Mouse (Mus musculus) liver, embryonic 13.5 days (tissue): ENCODE results near the gene Ferd3l. TPM values are rescaled to one million over a fixed set of nuclear protein-coding genes. Genes with fewer than 3 reads are reported as not detected.

Experiments
- ATAC-seq: fragments of 200-750 bp; cut with Nextera tagmentation; 2 replicates; pipeline ENCODE4 v1.8.0; 2017; ENCODE audit warnings: low read depth, mild to moderate bottlenecking, moderate number of reproducible peaks, moderate library complexity
- DNase-seq: peaks from one replicate; pipeline ENCODE4 v3.0.0; 2022
- H3K27ac ChIP-seq: fragments of 300-500 bp; sonication (generic); 2 replicates; pipeline ENCODE4 v1.5.1; 2015; ENCODE audit warnings: moderate library complexity, mild to moderate bottlenecking, inconsistent platforms
- H3K27me3 ChIP-seq: fragments of 300-500 bp; sonication (generic); 2 replicates; pipeline ENCODE4 v1.6.1; 2015; ENCODE audit warnings: mild to moderate bottlenecking, inconsistent platforms
- H3K36me3 ChIP-seq: fragments of 300-500 bp; sonication (generic); 2 replicates; pipeline ENCODE4 v1.6.1; 2015; ENCODE audit warnings: mild to moderate bottlenecking, inconsistent platforms
- H3K4me1 ChIP-seq: fragments of 300-500 bp; sonication (generic); replicated peaks from 2 replicates; pipeline ENCODE4 v1.6.1; 2015; ENCODE audit warnings: inconsistent platforms
- H3K4me2 ChIP-seq: fragments of 300-500 bp; sonication (generic); 2 replicates; pipeline ENCODE4 v1.6.1; 2015; ENCODE audit warnings: inconsistent platforms, mild to moderate bottlenecking, moderate library complexity
- H3K4me3 ChIP-seq: fragments of 300-500 bp; sonication (generic); replicated peaks from 2 replicates; pipeline ENCODE4 v1.5.1; 2015; ENCODE audit warnings: mild to moderate bottlenecking, inconsistent platforms
- H3K9ac ChIP-seq: fragments of 300-500 bp; sonication (generic); 2 replicates; pipeline ENCODE4 v1.6.1; 2015; ENCODE audit warnings: mild to moderate bottlenecking, inconsistent platforms
- H3K9me3 ChIP-seq: fragments of 300-500 bp; sonication (generic); replicated peaks from 2 replicates; pipeline ENCODE4 v1.6.1; 2016; ENCODE audit warnings: inconsistent platforms
- WGBS: fragments of 180-500 bp; shearing (Covaris S2); methylation state at CpG from one replicate; pipeline ENCODE4 v1.1.7; 2015; ENCODE audit not compliant: insufficient replicate concordance; 5-methylcytosine and 5-hydroxymethylcytosine counted together
- polyA plus RNA-seq: library from polyadenylated mRNA; unstranded; fragments of >200 nt; fragmentation: Nextera tagmentation; extraction: Ambion mirVana; gene quantifications from 2 replicates; pipeline ENCODE4 v1.2.1, GENCODE M21; 2015

The Ferd3l gene
- polyA plus RNA-seq, 1 experiment from 2014 or later: not detected

DNA sequence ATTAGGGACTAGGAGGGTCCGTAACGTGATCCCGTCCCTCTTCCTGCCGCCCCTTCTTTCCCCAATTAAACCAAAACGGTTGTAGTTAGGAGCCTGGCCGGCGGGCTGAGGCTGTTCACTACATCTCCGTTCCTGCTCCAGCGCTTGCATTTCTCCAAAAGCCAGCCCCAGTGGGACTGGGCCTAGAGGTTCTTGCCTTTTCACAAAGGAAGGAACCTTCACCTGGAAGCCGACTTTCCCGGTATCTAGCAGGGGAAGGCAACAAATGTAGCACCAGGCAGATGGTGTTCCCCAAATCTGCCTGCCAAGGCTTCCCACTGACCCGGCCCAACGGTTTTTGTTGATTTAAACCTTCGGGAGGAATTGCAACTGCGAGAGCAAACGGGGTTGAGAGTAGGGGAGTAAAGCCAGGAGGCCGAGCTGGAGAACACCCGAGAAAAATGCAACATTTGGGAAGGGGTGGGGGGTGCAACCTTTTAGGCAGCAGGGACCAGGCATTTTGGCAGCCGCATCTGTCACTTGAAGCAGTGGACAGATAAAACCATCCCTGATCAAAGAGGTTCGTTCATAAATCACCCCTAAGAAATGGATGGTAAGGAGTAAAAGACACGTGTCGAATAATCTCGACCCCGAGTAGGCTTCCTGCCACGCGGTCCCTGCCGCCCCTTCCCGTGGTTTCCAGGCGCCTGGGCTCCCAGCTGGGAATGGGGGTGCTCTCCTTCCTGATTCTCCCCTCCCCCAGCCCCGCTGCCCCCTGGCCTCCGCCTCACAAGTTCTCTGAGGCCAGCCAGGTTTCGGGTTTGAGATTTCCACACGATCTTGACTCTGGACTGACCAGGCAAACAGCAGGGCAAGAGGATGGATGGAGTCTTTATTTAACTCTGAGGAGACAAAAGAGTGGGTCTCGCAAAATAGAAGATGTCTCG lies 38.5 kb downstream of the Ferd3l start:
- Histone ChIP-seq H3K9me3 (no peaks in the 10 kb centered on the region), H3K4me2 (peak overlapping the region; percentile 2; the same call in 1 of the 2 replicates), H3K27ac (no peak overlapping the region), H3K4me3 (no peak overlapping the region), H3K27me3 (peaks cover 90% of the 10 kb centered on the region), H3K4me1 (no peaks in the 10 kb centered on the region), H3K36me3 (no peaks in the 10 kb centered on the region), H3K9ac (no peak overlapping the region)
- ATAC-seq (no peak), DNase-seq (no peak)
- WGBS: 2% methylated on average over 35 of the region's 35 CpGs

DNA sequence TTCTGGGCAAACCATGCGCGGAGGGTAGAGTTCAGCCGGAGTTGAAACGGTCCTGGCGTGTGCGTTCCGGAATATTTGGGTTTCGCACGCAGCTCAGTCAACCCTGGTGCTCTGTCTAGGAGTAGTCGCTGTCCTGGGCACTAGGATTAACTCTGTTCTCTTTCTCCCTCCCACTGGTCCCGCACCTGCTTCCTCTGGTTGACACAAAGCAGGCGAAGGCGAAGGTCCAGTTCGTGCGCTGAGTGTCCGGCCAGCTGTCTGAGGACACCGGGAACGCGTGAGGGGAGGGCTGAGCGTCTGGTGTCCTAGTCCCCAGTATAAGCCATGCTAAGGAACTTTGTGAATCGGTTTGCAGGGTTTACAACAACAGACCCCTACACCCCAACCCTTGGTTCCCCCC lies 39.3 kb downstream of the Ferd3l start:
- ATAC-seq: no peak
- H3K9me3 ChIP-seq: no peaks in the 10 kb centered on the region
- H3K4me2 ChIP-seq: peak overlapping the region; percentile 2; the same call in 1 of the 2 replicates
- H3K27ac ChIP-seq: no peak overlapping the region
- H3K27me3 ChIP-seq: peaks cover 82% of the 10 kb centered on the region
- 2% methylated on average over 21 of the region's 21 CpGs for WGBS
- no peaks in the 10 kb centered on the region for H3K4me1 ChIP-seq
- no peak overlapping the region for H3K4me3 ChIP-seq
- H3K36me3 ChIP-seq: no peaks in the 10 kb centered on the region
- H3K9ac ChIP-seq: no peak overlapping the region
- DNase-seq: no peak

DNA sequence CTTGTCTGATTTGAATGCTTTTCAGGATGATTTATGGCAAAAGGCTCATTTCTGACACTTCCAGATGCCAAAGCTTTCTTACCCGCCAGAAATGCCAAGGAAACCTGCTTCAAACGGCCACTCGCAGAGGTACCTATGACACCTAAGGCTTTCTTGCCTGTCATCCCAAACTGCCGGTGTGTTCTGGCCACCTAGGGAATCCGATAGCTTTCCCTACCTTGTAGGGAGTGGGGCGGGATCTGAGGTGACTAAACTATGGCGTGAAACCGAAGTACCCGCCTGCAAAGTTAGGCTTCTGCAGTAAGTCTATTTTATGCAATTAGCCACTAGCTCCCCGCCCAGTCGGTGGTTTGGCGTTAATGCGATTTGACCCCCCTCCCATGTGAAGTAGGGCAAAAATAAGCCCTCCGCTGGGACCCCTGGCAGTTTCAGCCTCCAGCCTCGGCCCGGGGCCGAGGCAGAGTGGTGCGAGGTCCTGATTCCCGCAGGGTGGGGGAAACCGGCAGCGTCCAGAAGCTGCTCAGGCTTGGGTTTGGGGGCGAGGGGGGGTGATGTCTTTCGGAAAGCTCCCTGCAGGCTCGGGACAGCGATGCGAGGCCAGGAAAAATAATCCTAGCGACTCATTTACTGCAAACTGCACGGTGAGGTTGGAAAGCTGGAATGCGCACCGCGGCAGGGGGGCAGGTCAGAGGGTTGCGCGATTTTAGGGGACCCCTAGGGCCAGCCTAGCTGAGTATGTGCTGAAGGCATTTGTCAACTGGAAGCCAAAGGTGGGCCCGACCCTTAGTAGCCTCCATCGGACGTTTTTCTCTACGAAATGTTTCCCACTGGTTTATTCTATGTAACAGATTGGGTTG lies 40.0 kb downstream of the Ferd3l start:
- WGBS: 3% methylated on average over 37 of the region's 37 CpGs
- ATAC-seq: no peak
- Histone ChIP-seq H3K4me3 (no peak overlapping the region), H3K36me3 (no peaks in the 10 kb centered on the region), H3K27ac (no peak overlapping the region), H3K4me2 (no peak overlapping the region), H3K4me1 (no peaks in the 10 kb centered on the region), H3K9me3 (no peaks in the 10 kb centered on the region), H3K27me3 (peaks cover 75% of the 10 kb centered on the region), H3K9ac (no peak overlapping the region)
- no peak for DNase-seq

DNA sequence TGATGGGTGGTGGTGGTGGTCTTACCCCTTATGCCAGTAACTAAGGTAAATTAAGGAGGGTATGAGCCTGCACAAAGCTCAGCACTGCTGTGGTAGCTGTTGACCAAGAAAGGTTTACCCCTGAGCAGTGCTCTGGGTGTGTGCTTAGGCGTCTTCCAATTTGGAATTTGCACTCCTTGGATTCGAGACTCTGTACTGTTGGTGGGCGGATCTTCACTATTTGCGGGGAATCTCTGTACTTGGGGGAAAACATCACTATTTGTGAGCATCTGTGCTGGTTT lies 40.6 kb downstream of the Ferd3l start:
- ATAC-seq (no peak), DNase-seq (no peak)
- Histone ChIP-seq H3K9me3 (no peaks in the 10 kb centered on the region), H3K4me1 (no peaks in the 10 kb centered on the region), H3K36me3 (no peaks in the 10 kb centered on the region), H3K27me3 (peaks cover 69% of the 10 kb centered on the region), H3K27ac (no peak overlapping the region), H3K9ac (no peak overlapping the region), H3K4me2 (no peak overlapping the region), H3K4me3 (no peak overlapping the region)
- 17% methylated on average over 4 of the region's 4 CpGs for WGBS

Other genes with a start within 250 kb of the Ferd3l start
- gene Twist1, start 29.2 kb downstream of the Ferd3l start, polyA plus RNA-seq: 0.31 and 0.60 TPM in 2 replicates